Mouse (Mus musculus) megakaryocyte, adult 5-6 weeks (primary cell): ENCODE measurements at regions not wholly inside any gene's neighbourhood (a gene's known extent, or its start where the extent isn't known, plus 50 kb on each side); places are given as distances from the start of the nearest gene placed in this dataset.
A peak's percentile ranks its signal among the peaks of the same experiment; 100 is the strongest.

ENCODE experiments used
- ATAC-seq: 2 replicates; pipeline ENCODE4 v1.8.0; 2016; ENCODE audit warnings: mild to moderate bottlenecking, inconsistent platforms; ENCODE audit not compliant: poor library complexity, severe bottlenecking

DNA sequence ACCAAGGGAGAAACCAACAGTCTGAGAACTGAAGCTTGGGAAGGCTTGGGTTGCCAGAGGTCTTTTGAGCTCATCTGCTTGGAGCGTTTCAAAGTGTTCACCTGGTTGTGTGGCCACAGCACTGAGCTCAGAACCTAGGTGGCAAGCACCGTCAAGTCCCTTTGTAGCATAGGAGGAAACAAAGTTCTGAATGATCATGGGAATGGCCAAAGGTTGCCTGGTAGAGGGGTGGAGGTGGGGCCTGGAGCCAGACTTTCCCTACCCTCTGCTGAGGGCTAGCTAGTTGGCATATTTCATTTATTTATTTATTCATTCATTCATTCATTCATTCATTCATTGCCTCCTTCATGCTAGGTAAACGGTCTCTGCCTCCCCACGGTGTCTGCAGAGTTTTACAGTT, 134.9 kb upstream of the 1600014C23Rik start:
- no peak for ATAC-seq

DNA sequence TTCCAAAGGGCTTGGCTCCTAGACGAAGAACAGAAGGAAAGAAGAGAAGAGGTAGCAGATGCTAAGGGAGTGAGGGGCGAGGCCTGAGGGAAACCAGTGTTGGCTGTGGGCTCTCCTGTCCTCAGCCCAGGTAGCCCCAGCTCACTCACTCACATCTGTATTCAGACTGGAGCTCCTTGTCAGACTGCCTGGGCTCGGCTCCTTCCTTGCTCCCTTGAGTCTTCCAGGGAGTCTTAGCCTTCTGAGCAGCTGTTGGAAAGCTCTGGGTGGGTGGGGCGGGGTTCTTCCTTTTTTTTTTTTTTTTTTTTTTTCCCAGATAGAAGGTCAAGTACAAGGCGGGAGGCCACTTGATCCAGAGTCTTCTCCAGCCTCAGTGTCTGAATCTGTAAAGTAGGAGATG, 134.1 kb upstream of the 1600014C23Rik start:
- ATAC-seq, result no peak

GRCm38 (mm10) chr17:45866876-45867652, 133.4 kb upstream of the 1600014C23Rik start:
- no peak for ATAC-seq

DNA sequence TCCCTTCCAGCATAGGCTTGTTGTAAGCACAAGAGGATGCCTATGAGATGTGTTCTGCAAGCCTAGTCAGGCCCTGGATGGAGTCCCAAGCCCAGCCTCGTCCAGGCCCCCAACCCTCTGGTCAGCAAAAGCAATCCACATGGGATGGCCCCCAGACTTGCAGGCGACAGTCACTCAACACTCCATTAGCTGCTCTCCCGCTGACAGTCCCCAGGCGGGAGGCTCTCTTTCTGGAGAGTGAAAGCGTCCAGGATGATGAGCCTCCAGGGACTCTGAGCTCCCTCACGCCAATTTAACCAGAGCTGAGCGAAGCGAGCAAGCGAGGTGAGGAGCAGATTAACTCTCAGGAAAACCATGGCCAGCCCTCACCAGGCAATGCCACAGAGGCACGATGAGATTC, 132.7 kb upstream of the 1600014C23Rik start:
- ATAC-seq, result no peak

DNA sequence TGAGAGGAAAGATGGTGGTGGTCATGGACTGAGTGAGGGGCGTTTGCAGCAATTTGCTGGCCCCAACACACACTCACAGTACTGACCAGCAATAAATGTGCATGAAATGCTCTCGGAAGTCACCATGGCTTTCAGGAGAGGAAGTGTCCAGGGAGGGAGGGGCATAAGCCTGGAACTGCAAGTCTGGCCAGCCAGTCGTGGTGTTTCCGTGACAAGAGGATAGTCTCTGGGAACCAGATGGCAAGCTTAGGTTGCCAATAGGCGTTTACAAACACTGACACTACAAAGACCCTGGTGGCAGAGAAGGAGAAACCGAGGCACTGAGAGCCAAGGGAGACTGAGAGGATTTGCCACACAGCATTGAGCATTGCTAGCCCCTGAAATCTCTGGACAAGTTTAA, 132.3 kb upstream of the 1600014C23Rik start:
- ATAC-seq, result peak; percentile 40; the same call in 1 of the 2 replicates

DNA sequence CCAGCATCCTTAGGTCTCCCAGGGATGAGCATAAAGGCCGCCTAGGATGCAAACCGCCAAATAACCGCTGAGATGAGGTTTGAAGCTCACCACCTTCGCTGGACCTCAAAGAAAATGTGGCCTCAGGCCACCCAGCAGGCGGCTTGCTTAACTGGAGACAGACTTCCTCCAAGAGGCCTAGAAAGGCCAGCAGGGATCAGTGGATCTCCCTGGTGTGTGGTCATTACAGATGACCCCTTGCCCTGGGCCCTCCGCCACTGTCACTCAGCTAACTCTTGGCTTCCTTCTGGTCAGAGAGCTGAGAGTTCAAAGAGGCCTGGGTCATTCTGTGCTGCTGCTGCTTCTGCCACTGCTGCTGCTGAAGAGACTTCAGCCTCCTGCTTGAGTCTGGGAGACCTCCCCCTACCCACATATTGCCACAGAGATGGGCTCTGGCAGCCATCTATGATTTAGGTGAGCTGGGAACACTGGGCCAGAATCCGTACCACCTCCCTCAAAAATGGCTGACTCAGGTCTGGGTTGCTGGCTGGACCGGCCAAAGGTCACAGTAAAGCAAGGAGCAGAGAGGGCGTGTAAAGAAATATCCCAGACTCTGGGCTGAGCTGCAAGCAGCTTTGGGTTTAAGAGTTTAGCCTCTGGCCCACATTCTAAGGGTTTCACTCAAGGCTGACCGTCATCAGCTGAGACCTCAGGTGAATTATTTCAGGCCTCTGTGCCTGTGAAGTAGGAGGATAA, 130.0 kb upstream of the 1600014C23Rik start:
- ATAC-seq, result no peak

DNA sequence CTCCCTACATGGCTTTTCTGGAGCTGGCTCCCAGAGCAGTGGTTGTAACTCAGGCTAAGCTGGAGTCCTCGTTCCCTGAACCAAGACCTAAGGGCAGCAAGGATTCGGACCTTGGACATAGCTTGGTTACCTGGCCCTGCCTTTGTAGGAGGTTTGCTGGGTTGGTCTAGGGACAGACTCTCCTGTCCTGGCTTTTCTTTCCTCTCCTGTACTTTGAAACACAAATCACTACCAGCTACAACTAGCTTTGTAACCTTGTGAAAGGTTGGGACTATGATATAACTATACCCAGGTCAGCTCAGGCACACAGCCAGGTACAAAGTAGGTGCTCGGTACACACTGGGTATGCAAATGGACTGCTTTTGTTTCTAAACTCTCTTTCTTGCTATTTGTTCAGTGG, 129.4 kb upstream of the 1600014C23Rik start:
- ATAC-seq, result no peak

DNA sequence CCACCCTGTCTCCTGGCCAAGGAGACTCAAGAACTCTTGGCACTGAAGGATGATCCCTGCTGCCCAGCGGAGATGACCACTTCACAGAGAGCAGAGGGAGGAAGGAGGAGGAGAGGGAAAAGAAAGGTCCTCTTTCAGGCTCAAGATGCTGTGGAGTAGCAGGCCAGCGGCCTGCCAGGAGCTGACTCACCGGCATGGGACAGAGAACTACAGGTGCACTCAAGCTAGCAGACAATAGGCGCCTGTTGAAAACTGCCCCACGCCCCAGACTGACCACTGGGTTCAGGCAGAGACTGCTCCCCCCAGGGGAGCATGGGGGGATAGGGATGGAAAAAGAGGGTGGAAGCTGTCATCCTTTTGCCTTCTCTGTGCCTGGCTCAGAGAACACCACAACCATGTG, 125.8 kb upstream of the 1600014C23Rik start:
- ATAC-seq, result no peak

GRCm38 (mm10) chr17:45853931-45854653, 120.4 kb upstream of the 1600014C23Rik start:
- ATAC-seq, result no peak

GRCm38 (mm10) chr17:45852402-45852801, 118.8 kb upstream of the 1600014C23Rik start:
- peak; percentile 68 for ATAC-seq

DNA sequence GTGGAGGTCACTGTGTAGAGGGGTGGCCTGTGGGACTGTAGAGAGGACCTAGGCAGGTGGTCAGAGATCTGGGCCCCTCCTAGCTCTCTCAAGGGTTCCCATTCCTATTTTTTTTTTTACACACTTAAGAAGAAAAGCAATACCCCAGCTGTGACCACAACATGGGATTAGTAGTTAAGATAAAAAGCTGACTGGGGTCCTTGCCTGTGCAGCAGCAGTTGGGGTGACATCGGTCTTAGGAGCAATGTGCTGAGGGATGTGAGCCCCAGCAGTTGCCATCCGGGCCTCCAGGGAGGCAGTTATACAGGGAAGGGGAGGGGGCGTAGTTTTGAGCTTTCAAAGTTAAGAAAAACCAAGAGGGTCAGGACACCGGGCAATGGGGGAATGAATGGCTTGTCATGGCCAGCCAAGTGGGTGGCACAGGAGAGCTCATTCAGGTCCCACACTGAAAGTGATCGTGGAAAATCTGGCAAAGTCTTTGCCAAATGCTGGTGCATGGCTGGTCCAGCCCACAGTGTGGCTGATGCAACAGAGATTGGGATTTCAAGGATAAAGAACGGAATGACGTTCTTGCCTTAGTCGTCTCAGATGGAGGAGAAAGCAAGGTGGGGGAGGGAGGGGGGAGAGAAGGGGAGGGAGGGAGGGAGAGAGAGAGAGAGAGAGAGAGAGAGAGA, 118.2 kb upstream of the 1600014C23Rik start:
- no peak for ATAC-seq

GRCm38 (mm10) chr17:45850976-45851375, 117.3 kb upstream of the 1600014C23Rik start:
- no peak for ATAC-seq

DNA sequence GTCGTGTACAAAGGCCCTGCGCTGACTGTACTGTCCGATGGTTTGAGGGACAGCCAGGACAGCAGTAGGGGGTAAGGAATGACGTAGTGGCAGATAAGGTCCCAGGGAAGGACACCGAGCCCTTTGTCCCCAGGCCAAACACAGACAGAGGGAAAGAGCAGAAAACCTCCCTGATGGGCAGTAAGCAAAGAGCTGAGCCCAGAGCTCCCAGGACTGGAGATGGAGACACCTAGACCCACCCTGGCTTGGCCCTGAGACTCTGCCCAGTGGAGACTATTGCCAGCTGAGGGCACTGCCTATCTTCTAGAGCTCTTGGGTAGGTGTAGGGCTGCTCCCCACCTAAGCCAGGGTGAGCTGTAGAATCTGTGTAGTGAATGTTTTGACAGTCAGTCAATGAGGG, 116.5 kb upstream of the 1600014C23Rik start:
- ATAC-seq, result no peak

DNA sequence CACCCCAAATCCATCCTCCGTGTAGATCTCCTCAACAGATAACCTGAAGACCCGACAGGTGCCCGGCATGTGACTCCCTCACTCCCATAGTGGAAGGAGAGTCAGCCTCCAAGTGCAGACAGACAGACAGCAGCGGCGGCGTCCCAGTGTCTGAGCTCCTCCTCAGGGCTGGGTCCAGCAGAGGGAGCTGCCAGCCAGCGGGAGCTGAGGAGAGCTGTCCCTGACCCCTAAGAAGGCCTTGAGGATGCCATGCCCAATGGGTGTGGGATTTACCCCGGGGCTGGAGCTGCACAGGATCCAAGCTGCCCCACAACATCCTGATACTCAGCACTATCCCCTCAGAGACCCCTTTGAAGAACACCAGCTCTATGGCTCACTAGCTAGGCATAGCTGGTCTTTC, 115.0 kb upstream of the 1600014C23Rik start:
- no peak for ATAC-seq

GRCm38 (mm10) chr17:45847701-45848378, 114.2 kb upstream of the 1600014C23Rik start:
- no peak for ATAC-seq

- ATAC-seq, result no peak
These were observed 112.2 kb upstream of the 1600014C23Rik start for GRCm38 (mm10) chr17:45845832-45846231.

- no peak for ATAC-seq
These were observed 103.1 kb upstream of the 1600014C23Rik start for GRCm38 (mm10) chr17:45836731-45837130.

DNA sequence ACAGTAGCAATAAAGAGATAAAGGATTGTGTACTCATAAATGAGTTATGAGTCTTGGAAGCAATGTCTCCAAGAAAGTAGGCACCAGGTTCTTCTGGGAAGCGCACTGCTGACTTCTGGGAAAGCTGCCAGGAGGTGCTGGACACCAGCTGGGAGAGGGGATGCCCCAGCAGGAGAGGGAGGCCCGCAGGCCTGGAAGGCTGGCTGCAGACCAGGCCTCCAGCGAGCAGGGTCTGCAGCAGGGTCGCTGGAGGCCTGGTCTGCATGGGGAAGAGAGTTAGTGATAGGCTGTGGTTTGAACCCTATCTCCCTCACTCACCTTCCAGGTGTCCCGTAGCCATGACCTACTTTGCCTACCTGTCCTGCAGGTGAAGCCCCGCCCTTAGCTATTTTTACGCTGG, 102.6 kb upstream of the 1600014C23Rik start:
- ATAC-seq, result no peak

DNA sequence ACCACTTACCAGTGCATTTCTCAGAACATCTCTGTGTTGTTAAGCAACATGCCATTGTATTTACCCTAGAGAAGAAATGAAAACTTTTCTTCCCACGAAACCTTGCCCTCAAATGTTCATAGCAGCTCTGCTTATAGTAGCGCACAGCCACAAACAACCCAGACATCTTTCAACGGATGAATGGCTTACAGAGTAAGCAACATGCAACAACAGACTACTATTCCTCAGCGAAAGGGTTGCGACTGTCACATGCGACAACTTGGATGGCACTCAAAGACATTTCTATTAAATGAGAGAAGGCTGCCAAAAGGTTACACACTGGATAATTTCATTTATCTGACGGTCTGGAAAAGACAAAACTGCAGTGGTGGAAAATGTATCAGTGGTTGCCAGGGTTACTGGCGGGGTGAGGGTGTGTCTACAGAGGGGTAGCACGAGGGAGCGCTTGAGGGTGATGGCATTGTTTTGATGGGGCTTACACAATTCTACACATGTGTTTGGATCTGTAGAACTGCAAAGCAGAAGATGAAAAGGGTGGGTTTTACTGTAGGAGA, 101.0 kb upstream of the 1600014C23Rik start:
- ATAC-seq, result no peak

GRCm38 (mm10) chr17:45830324-45830723, 96.7 kb upstream of the 1600014C23Rik start:
- no peak for ATAC-seq
